Mouse (Mus musculus) testis, adult 2 months (tissue): ENCODE results near the gene Arhgap15.

Experiments
- CTCF ChIP-seq: fragments of 200-500 bp; IDR thresholded peaks from 2 replicates; pipeline ENCODE4 v1.5.1; 2012; ENCODE audit warnings: low read depth, mild to moderate bottlenecking, inconsistent platforms, low read length, moderate library complexity; ENCODE audit not compliant: control insufficient read depth, insufficient read depth, insufficient replicate concordance
- POLR2A ChIP-seq: fragments of 200-500 bp; IDR thresholded peaks from 2 replicates; pipeline ENCODE4 v1.6.1; 2012; ENCODE audit warnings: low read depth, mild to moderate bottlenecking, inconsistent platforms, low read length, moderate library complexity; ENCODE audit not compliant: control insufficient read depth

- TF ChIP-seq POLR2A (no peak), CTCF (no peak)
These were observed 681.9 kb downstream of the Arhgap15 start for GRCm38 (mm10) chr2:44430521-44430920.
